Mouse (Mus musculus) C2C12 (cell line): ENCODE results near the gene Pdpn.

Experiments
- CEBPB ChIP-seq: IDR thresholded peaks from one replicate; pipeline ENCODE4 v1.6.1; 2011; ENCODE audit warnings: low read depth, mild to moderate bottlenecking, control low read depth, moderate library complexity
- CTCF ChIP-seq: IDR thresholded peaks from one replicate; pipeline ENCODE4 v1.5.1; 2011; ENCODE audit not compliant: control insufficient read depth, insufficient read depth, insufficient read length
- FOSL1 ChIP-seq: IDR thresholded peaks from one replicate; pipeline ENCODE4 v1.8.0; 2011; ENCODE audit warnings: mild to moderate bottlenecking, low read length; ENCODE audit not compliant: poor library complexity, insufficient read depth, severe bottlenecking
- MAX ChIP-seq: IDR thresholded peaks from one replicate; pipeline ENCODE4 v1.6.1; 2011; ENCODE audit warnings: mild to moderate bottlenecking, control low read depth
- MYOD1 ChIP-seq: IDR thresholded peaks from one replicate; pipeline ENCODE4 v1.6.1; 2011; ENCODE audit warnings: low read depth; ENCODE audit not compliant: control insufficient read depth, insufficient read length
- MYOG ChIP-seq: IDR thresholded peaks from one replicate; pipeline ENCODE4 v1.6.1; 2011; ENCODE audit not compliant: control insufficient read depth, insufficient read length; ENCODE audit errors: extremely low read depth
- USF1 ChIP-seq: IDR thresholded peaks from one replicate; pipeline ENCODE4 v1.6.1; 2011; ENCODE audit warnings: low read depth, mild to moderate bottlenecking, control low read depth, moderate library complexity

DNA sequence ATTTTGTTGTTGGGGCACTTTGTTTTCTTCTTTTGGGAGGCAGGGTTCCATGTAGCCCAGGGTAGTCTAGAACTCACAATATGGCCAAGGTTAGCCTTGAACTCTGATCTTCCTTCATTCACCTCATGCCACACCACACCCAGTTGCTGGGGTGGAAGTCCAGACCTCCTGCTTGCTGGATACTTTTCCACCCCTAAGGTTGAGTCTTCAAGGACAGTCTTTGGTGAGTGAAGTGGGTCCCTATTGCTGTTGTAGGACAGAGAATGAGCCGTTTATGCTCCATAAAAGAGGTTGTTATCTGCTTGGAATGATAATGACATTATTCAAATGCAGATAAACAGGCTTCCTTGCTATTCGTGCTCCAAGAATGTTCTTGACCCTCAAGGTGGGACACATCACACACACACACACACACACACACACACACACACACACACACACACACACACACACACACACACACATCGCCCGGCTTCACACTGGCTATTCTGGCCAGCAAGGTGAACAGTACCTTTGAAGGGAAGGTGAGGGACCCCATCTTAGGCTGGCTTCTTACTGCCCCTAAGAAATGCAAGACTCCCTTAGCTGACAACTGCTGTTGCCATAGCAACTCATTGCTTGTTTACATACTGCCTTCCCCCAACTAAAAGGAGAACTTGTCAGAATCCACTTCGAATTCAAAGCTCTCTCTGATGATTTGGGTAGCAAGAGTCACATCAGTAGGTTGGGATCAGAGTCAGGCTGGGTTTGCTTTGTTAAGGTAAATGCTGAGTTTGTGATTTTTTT lies 6.8 kb upstream of the Pdpn start:
- no peak for TF ChIP-seq CTCF
- no peak for TF ChIP-seq CEBPB
- no peak for TF ChIP-seq FOSL1
- TF ChIP-seq MYOD1: no peak
- no peak for TF ChIP-seq MYOG
- no peak for TF ChIP-seq USF1
- TF ChIP-seq MAX: no peak
